Mouse (Mus musculus): ENCODE data around the gene Ttc5. TPM values are rescaled to one million over a fixed set of nuclear protein-coding genes. Genes with fewer than 3 reads are reported as not detected.
A peak's percentile ranks its signal among the peaks of the same experiment; 100 is the strongest.
"Not testable (repeated sequence)": the region's sequence is repeated elsewhere in the genome, so short reads cannot be mapped to it uniquely, and the experiment has no call there.

Ttc5 gene
- polyA plus RNA-seq (2012; ENCODE audit: insufficient read depth, insufficient read length, missing spikeins), result 49.3 and 55.7 TPM in 2 replicates

DNA sequence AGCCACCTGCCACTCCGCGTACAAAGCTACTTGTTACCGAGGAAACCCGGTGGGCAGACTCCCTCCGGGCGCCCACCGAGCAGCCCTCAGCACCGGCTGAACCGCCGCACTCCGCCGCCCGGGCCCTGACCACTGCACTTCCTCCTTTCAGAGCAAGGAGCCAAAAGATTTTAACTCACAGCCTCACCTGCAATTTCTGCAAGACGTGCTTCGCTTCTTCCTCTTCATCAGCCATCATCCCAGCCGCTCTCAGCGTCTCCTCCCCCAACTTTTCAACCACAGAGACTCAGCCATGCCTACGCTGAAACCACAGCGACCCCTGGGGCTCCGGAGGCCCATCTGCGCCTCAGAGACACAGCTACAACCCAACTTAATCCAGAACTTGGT is at the start of gene Ttc5:
Gene Ttc5 (minus strand): TSS at position 269 of the 387 bp plus-strand sequence.
- H3K27ac ChIP-seq (ENCODE audit: insufficient read depth, low read depth, low read length), result peak within 1 kb of the TSS; percentile 34
- TF ChIP-seq CTCF (IDR thresholded peaks at IDR 0.05; ENCODE audit: low read depth, low read length), result peak; percentile 65; the same call in 1 of the 2 replicates
- TF ChIP-seq POLR2A (IDR thresholded peaks at IDR 0.05; ENCODE audit: borderline replicate concordance, low read depth, low read length), result no peak

DNA sequence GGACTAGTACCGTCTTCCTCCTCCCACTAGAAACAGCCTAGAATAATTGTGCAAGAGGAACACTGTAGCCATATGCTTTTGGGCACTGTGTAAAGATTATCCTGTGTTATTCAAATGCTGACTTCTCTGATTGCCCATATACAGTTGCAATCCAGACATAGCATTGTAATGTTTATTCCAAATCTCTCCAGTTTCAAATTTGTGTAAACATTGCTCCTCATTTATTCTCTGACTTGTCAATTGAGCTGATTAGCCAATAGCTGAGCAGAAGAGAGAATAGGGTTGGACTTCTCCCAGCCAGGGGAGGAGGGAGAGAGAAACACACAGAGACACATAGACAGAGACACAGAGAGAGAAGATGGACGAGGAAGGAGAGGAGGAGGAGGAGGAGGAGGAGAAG is 49.1 kb upstream of the Ttc5 start:
- H3K27ac ChIP-seq (ENCODE audit: insufficient read depth, low read depth, low read length), result peak overlapping the region; percentile 87
- peak overlapping the region; percentile 50 for H3K4me3 ChIP-seq (ENCODE audit: insufficient read depth, low read length)
- peaks cover 53% of the 10 kb centered on the region for H3K4me1 ChIP-seq (ENCODE audit: control insufficient read depth, insufficient read depth, low read length)
- TF ChIP-seq POLR2A (IDR thresholded peaks at IDR 0.05; ENCODE audit: borderline replicate concordance, low read depth, low read length), result no peak
- no peak for TF ChIP-seq CTCF (IDR thresholded peaks at IDR 0.05; ENCODE audit: low read depth, low read length)

More for the DNA sequence above, at the start of gene Ttc5:
- Histone ChIP-seq H3K4me1 (ENCODE audit: control insufficient read depth, insufficient read depth, low read length) (peaks cover 2% of the 10 kb centered on the region), H3K4me3 (ENCODE audit: insufficient read depth, low read length) (peak within 1 kb of the TSS; percentile 86)

DNA sequence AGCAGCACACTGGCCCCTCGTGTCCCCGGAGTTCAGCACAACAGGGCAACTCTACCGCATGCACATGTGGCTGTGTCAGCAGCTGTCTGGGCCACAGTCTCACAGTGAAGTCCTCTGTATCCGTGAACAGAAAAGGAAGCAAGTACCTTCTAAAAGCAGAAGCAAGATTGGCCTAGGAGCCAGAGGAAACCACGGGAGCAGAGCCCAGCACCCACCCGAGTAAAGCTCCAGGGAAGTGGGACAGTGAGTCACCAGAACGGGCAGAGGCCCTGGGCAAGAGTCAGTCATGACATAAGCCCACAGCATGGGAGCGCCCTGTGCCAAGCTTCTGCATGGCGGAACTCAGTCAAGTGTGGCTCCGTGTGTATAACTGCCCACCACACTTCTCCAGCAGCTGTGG is 48.6 kb upstream of the Ttc5 start:
- TF ChIP-seq POLR2A (IDR thresholded peaks at IDR 0.05; ENCODE audit: borderline replicate concordance, low read depth, low read length) (no peak), CTCF (IDR thresholded peaks at IDR 0.05; ENCODE audit: low read depth, low read length) (no peak)
- Histone ChIP-seq H3K4me3 (ENCODE audit: insufficient read depth, low read length) (peak overlapping the region; percentile 14; the same call in 1 of the 2 replicates), H3K27ac (ENCODE audit: insufficient read depth, low read depth, low read length) (peak overlapping the region; percentile 90), H3K4me1 (ENCODE audit: control insufficient read depth, insufficient read depth, low read length) (peaks cover 51% of the 10 kb centered on the region)

DNA sequence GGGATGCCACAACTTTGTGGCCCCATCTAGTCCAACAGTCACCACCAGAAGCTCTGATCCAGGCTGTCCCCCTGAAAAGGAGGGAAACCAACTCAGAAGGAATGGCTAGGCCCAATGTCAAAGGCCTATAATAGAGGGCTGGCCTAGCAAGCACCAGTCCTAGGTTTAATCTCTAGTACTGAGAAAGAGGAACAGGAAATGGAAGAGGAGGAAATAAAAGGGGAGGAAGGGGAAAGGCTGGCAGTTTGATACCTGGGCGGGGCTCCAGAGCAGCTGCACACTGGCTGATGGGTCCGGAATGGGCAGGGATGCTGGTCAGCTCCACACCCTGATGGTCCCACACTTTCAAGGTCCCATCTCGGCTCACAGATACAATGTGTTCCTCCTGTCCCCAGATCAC is 44.6 kb upstream of the Ttc5 start:
- peaks cover 50% of the 10 kb centered on the region for H3K4me1 ChIP-seq (ENCODE audit: control insufficient read depth, insufficient read depth, low read length)
- H3K27ac ChIP-seq (ENCODE audit: insufficient read depth, low read depth, low read length), result peak overlapping the region; percentile 69
- TF ChIP-seq POLR2A (IDR thresholded peaks at IDR 0.05; ENCODE audit: borderline replicate concordance, low read depth, low read length), result no peak
- H3K4me3 ChIP-seq (ENCODE audit: insufficient read depth, low read length), result peak overlapping the region; percentile 60

DNA sequence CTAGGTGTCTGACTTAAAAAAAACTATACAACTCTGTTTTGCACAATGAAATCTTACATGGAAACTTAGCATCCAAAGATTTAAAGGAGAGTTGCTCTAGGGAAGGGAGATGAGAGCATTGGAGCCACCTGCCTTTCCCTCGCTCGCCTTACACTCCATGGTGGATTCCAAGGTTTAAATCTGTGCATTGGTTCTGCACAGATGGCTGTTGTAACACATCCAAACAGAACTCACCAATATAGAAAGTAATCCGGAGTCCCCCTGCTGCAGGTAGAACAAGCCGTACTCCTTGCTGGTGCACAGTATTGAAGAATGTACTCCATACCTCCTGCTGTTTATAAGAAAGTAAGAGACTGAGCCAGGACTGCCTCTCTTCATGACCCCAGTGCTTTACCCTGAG is 41.3 kb upstream of the Ttc5 start:
- Histone ChIP-seq H3K4me3 (ENCODE audit: insufficient read depth, low read length) (no peak overlapping the region), H3K27ac (ENCODE audit: insufficient read depth, low read depth, low read length) (no peak overlapping the region), H3K4me1 (ENCODE audit: control insufficient read depth, insufficient read depth, low read length) (peaks cover 53% of the 10 kb centered on the region)
- no peak for TF ChIP-seq POLR2A (IDR thresholded peaks at IDR 0.05; ENCODE audit: borderline replicate concordance, low read depth, low read length)
- TF ChIP-seq CTCF (IDR thresholded peaks at IDR 0.05; ENCODE audit: low read depth, low read length), result no peak

DNA sequence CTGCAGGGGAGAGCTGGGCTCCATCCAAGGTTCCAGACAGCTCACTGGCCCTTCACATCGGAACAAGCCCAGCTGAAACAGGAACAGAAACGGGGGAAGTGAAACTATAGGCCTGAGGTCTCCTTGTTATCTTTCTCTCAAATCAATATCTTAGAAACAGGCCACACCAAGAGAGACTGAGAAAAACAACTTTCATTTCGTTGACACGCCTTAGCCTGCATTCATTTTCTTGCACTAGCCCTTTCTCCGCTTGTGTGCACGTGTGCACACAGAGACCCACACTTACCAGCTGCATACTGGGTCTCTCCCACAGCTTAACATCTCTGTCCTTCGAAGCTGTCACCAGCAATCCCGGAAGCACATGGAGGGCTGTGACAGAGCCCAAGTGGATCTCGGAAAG is 38.9 kb upstream of the Ttc5 start:
- Histone ChIP-seq H3K4me1 (ENCODE audit: control insufficient read depth, insufficient read depth, low read length) (peaks cover 65% of the 10 kb centered on the region), H3K27ac (ENCODE audit: insufficient read depth, low read depth, low read length) (peak overlapping the region; percentile 97), H3K4me3 (ENCODE audit: insufficient read depth, low read length) (peak overlapping the region; percentile 43)
- TF ChIP-seq POLR2A (IDR thresholded peaks at IDR 0.05; ENCODE audit: borderline replicate concordance, low read depth, low read length) (no peak), CTCF (IDR thresholded peaks at IDR 0.05; ENCODE audit: low read depth, low read length) (no peak)

DNA sequence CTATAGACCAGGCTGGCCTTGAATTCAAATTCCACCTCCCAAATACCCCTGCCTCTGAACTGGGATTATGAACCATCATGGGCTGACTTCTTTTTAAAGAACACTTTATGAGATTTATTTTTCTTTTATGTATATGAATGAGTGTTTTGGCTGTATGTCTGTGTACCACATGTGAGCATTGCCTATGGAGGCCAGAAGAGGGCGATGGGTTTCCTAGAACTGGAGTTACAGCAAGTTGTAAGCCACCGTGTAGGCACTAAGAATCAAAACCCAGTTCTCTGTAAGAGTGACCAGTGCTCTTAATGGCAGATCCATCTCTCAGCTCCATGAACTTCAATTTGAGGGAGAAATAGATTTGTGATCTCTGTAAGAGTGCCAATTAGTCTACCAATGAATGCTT is 37.9 kb upstream of the Ttc5 start:
- Histone ChIP-seq H3K27ac (ENCODE audit: insufficient read depth, low read depth, low read length) (peak overlapping the region; percentile 70), H3K4me1 (ENCODE audit: control insufficient read depth, insufficient read depth, low read length) (peaks cover 63% of the 10 kb centered on the region), H3K4me3 (ENCODE audit: insufficient read depth, low read length) (no peak overlapping the region)
- no peak for TF ChIP-seq POLR2A (IDR thresholded peaks at IDR 0.05; ENCODE audit: borderline replicate concordance, low read depth, low read length)
- no peak for TF ChIP-seq CTCF (IDR thresholded peaks at IDR 0.05; ENCODE audit: low read depth, low read length)

DNA sequence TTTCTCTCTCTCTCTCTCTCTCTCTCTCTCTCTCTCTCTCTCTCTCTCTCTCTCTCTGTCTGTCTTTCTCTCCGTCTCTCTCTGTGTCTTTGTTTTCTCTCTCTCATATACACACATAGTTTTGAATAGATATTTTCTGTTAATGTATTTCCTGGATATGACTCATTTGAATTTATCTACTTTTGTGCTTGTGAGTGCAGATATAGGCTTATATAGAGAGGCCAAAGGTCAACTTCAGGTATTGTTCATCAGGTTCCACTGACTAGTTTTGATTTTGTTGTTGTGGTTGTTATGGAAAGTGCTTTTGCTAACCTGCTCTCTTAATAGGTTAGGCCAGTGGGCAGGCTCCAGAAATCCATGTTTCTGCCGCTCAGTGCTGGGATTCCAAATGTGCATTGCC is 27.7 kb upstream of the Ttc5 start:
- TF ChIP-seq CTCF (IDR thresholded peaks at IDR 0.05; ENCODE audit: low read depth, low read length), result no peak
- TF ChIP-seq POLR2A (IDR thresholded peaks at IDR 0.05; ENCODE audit: borderline replicate concordance, low read depth, low read length), result no peak
- H3K4me3 ChIP-seq (ENCODE audit: insufficient read depth, low read length), result no peak overlapping the region
- peaks cover 5% of the 10 kb centered on the region for H3K4me1 ChIP-seq (ENCODE audit: control insufficient read depth, insufficient read depth, low read length)
- no peak overlapping the region for H3K27ac ChIP-seq (ENCODE audit: insufficient read depth, low read depth, low read length)

DNA sequence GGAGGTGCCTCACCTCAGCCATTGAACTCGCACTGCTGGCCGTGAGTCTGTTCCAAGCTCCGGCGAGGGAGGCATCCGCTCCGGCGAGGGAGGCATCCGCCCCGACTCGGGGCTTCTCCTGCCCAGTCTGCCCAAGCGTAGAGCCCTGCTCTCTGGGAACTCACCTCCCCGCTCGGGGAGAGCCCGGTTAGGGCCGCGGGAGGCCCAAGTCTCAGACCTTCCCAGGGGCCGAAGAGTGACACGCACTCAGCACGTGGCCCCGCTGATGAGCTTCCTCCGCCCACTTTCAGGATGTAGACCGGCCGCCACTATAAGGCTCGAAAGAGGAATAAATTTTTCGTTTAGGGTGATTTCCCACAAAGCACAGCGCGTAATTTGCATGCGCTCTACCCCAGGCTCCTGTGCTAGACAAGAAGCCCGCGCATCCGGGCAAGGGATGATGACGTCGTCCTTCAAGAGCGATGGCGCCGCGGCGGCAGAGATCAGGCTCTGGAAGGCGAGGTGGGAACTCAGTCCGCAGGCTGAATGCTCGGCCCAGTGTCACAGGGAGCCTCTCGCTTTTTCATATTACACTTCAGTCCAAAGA is 22.3 kb upstream of the Ttc5 start, which contains the start of the genes Ccnb1ip1 and Parp2:
Gene Ccnb1ip1 (minus strand): TSS at position 246 of the 586 bp plus-strand sequence.
Gene Parp2 (plus strand): TSS at position 355 of the 586 bp plus-strand sequence.
- peak within 1 kb of the TSS; percentile 81 for H3K4me3 ChIP-seq (ENCODE audit: insufficient read depth, low read length)
- no peak for TF ChIP-seq CTCF (IDR thresholded peaks at IDR 0.05; ENCODE audit: low read depth, low read length)
- TF ChIP-seq POLR2A (IDR thresholded peaks at IDR 0.05; ENCODE audit: borderline replicate concordance, low read depth, low read length), result peak; percentile 42; the same call in 1 of the 2 replicates
- H3K27ac ChIP-seq (ENCODE audit: insufficient read depth, low read depth, low read length), result peak within 1 kb of the TSS; percentile 72
- peaks cover 8% of the 10 kb centered on the region for H3K4me1 ChIP-seq (ENCODE audit: control insufficient read depth, insufficient read depth, low read length)

DNA sequence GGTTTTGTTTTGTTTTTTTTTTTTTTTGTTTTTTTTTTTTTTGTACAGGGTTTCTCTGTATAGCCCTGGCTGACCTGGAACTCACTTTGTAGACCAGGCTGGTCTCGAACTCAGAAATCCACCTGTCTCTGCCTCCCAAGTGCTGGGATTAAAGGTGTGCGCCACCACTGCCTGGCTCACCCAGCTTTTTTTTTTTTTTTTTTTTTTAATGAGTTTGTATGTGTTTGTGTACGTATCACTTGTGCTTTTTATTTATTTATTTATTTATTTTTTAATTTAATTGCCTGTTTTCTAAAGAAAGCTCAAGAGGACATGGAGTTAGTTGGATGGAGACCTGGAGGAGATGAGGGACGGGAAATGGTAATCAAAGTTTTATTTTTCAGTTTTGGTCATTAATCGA is 21.1 kb upstream of the Ttc5 start:
- not testable (repeated sequence) for H3K4me1 ChIP-seq (ENCODE audit: control insufficient read depth, insufficient read depth, low read length); H3K27ac ChIP-seq (ENCODE audit: insufficient read depth, low read depth, low read length); H3K4me3 ChIP-seq (ENCODE audit: insufficient read depth, low read length)
